Mouse (Mus musculus) adrenal gland, postnatal 4 days (tissue): ENCODE data around the gene Trim43c. TPM values are rescaled to one million over a fixed set of nuclear protein-coding genes. Genes with fewer than 3 reads are reported as not detected.
"Not testable (repeated sequence)": the region's sequence is repeated elsewhere in the genome, so short reads cannot be mapped to it uniquely, and the experiment has no call there.

ENCODE experiments used
- DNase-seq, 2 experiments: peaks; one replicate each; pipeline ENCODE4 v3.0.0; 2021 to 2022; ENCODE audit warnings: low spot score in 2 of 2, mixed read lengths in 2 of 2
- long read RNA-seq, 2 experiments: library from polyadenylated mRNA; stranded (forward); transcript quantifications; one replicate each; pipeline ENCODE4 v2.0.0; 2021
- total RNA-seq, 2 experiments: library from RNA; stranded (reverse); gene quantifications; 2 replicates each; pipeline ENCODE4 v1.2.3; 2021

The Trim43c gene
- under 1 TPM; 0.17 to 0.25 TPM for total RNA-seq
- long read RNA-seq, experiment 1: 0 reads
- long read RNA-seq, experiment 2: 0 reads

- not testable (repeated sequence) for DNase-seq
Observed at GRCm38 (mm10) chr9:88838864-88839263, at the start of gene Trim43c. Gene Trim43c (plus strand): TSS chr9:88839164.

GRCm38 (mm10) chr9:88853072-88853471 lies 14.1 kb downstream of the Trim43c start:
- not testable (repeated sequence) for DNase-seq

GRCm38 (mm10) chr9:88858566-88859492 lies 19.9 kb downstream of the Trim43c start:
- peak; percentile 58 to 65 for DNase-seq

Other genes starting within 250 kb of the Trim43c start
- gene Mthfsl, start 118.9 kb upstream of the Trim43c start, total RNA-seq: 10 to 100 TPM; 44.5 to 49.2 TPM
- 1 to 10 TPM in 1 of 2 experiments, under 1 TPM in 1; 0.87 to 1.2 TPM for gene Bcl2a1d, start 107.2 kb upstream of the Trim43c start, total RNA-seq
- under 1 TPM in 1 of 2 experiments, not detected in 1; 0.65 TPM for gene Bcl2a1a, start 117.7 kb downstream of the Trim43c start, total RNA-seq